Mouse (Mus musculus) heart, postnatal 0 days (tissue): Measurements from ENCODE around the gene Opn4. TPM values are rescaled to one million over a fixed set of nuclear protein-coding genes. Genes with fewer than 3 reads are reported as not detected.

ENCODE experiments used
- ATAC-seq: fragments of 200-750 bp; cut with Nextera tagmentation; 2 replicates; pipeline ENCODE4 v1.8.0; 2017; ENCODE audit warnings: low read depth, moderate number of reproducible peaks, moderate library complexity; ENCODE audit not compliant: insufficient read depth
- DNase-seq: peaks from one replicate; pipeline ENCODE4 v3.0.0-alpha.2; 2016; ENCODE audit warnings: low spot score
- H3K27ac ChIP-seq: fragments of 300-500 bp; sonication (generic); 2 replicates; pipeline ENCODE4 v1.5.1; 2014; ENCODE audit warnings: low read depth, mild to moderate bottlenecking
- H3K27me3 ChIP-seq: fragments of 300-500 bp; sonication (generic); 2 replicates; pipeline ENCODE4 v1.6.1; 2014; ENCODE audit warnings: low read length, mixed read lengths; ENCODE audit not compliant: control insufficient read depth, insufficient read depth
- H3K36me3 ChIP-seq: fragments of 300-500 bp; sonication (generic); replicated peaks from 2 replicates; pipeline ENCODE4 v1.6.1; 2014; ENCODE audit warnings: low read length, mixed read lengths; ENCODE audit not compliant: control insufficient read depth, insufficient read depth
- H3K4me1 ChIP-seq: fragments of 300-500 bp; sonication (generic); 2 replicates; pipeline ENCODE4 v1.6.1; 2014; ENCODE audit warnings: antibody characterized with exemption; ENCODE audit not compliant: control insufficient read depth, insufficient read depth
- H3K4me2 ChIP-seq: fragments of 300-500 bp; sonication (generic); 2 replicates; pipeline ENCODE4 v1.6.1; 2014; ENCODE audit warnings: low read depth, mild to moderate bottlenecking, low read length, moderate library complexity
- H3K4me3 ChIP-seq: fragments of 300-500 bp; sonication (generic); 2 replicates; pipeline ENCODE4 v1.5.1; 2014; ENCODE audit warnings: low read depth, low read length
- H3K9ac ChIP-seq: fragments of 300-500 bp; sonication (generic); replicated peaks from 2 replicates; pipeline ENCODE4 v1.6.1; 2014; ENCODE audit warnings: low read depth, low read length, mixed read lengths
- H3K9me3 ChIP-seq: fragments of 300-500 bp; sonication (generic); replicated peaks from 2 replicates; pipeline ENCODE4 v1.6.1; 2016; ENCODE audit warnings: low read length; ENCODE audit not compliant: control insufficient read depth
- CTCF ChIP-seq: IDR thresholded peaks from 2 replicates; pipeline ENCODE4 v1.5.1; 2016; ENCODE audit warnings: antibody characterized with exemption, control low read depth, low read depth
- EP300 ChIP-seq: IDR thresholded peaks from 2 replicates; pipeline ENCODE4 v1.6.1; 2016; ENCODE audit warnings: antibody characterized with exemption, low read depth
- WGBS: fragments of 180-500 bp; shearing (Covaris S2); extraction: QIAGEN DNeasy Blood & Tissue Kit; methylation state at CpG from one replicate; pipeline ENCODE4 v1.1.7; 2014; 5-methylcytosine and 5-hydroxymethylcytosine counted together
- polyA plus RNA-seq: library from polyadenylated mRNA; unstranded; fragments of >200 nt; fragmentation: Nextera tagmentation; extraction: Ambion mirVana; gene quantifications from 2 replicates; pipeline ENCODE4 v1.2.1, GENCODE M21; 2015
- total RNA-seq: library from RNA; depleted of rRNA; stranded (reverse); fragments of >200 nt; gene quantifications from 2 replicates; pipeline ENCODE4 v1.2.3, GENCODE M21; 2014; ENCODE audit warnings: low replicate concordance

The Opn4 gene
- total and polyA plus RNA-seq, 2 experiments from 2014 or later, result 8.4 to 8.6 TPM

- no peak for DNase-seq
- Histone ChIP-seq H3K36me3 (no peaks in the 10 kb centered on the region), H3K27ac (no peak overlapping the region), H3K27me3 (no peaks in the 10 kb centered on the region), H3K4me2 (no peak overlapping the region), H3K4me1 (no peaks in the 10 kb centered on the region), H3K9ac (no peak overlapping the region), H3K4me3 (no peak overlapping the region), H3K9me3 (no peaks in the 10 kb centered on the region)
- 62% methylated on average over 10 of the region's 10 CpGs for WGBS
- no peak for ATAC-seq
- no peak for TF ChIP-seq CTCF
- TF ChIP-seq EP300, result no peak
Measured at GRCm38 (mm10) chr14:34632722-34633448, 32.9 kb upstream of the Opn4 start.

- H3K27me3 ChIP-seq, result no peaks in the 10 kb centered on the region
- H3K9ac ChIP-seq, result no peak overlapping the region
- WGBS, result 65% methylated on average over 7 of the region's 7 CpGs
- no peak overlapping the region for H3K4me2 ChIP-seq
- H3K27ac ChIP-seq, result no peak overlapping the region
- H3K9me3 ChIP-seq, result no peaks in the 10 kb centered on the region
- ATAC-seq, result no peak
- H3K36me3 ChIP-seq, result no peaks in the 10 kb centered on the region
- no peaks in the 10 kb centered on the region for H3K4me1 ChIP-seq
- TF ChIP-seq CTCF (no peak), EP300 (no peak)
- no peak for DNase-seq
- H3K4me3 ChIP-seq, result no peak overlapping the region
Measured at GRCm38 (mm10) chr14:34626824-34627223, 26.9 kb upstream of the Opn4 start.

GRCm38 (mm10) chr14:34623531-34624210 is 23.7 kb upstream of the Opn4 start:
- Histone ChIP-seq H3K4me2 (no peak overlapping the region), H3K36me3 (no peaks in the 10 kb centered on the region), H3K4me3 (no peak overlapping the region), H3K27ac (no peak overlapping the region), H3K9ac (no peak overlapping the region), H3K27me3 (no peaks in the 10 kb centered on the region), H3K9me3 (no peaks in the 10 kb centered on the region), H3K4me1 (no peaks in the 10 kb centered on the region)
- TF ChIP-seq EP300 (no peak), CTCF (no peak)
- ATAC-seq (no peak), DNase-seq (no peak)
- 31% methylated on average over 16 of the region's 16 CpGs for WGBS

- H3K9ac ChIP-seq, result no peak overlapping the region
- TF ChIP-seq CTCF (no peak), EP300 (no peak)
- no peak for ATAC-seq
- no peak for DNase-seq
- no peak overlapping the region for H3K27ac ChIP-seq
- no peaks in the 10 kb centered on the region for H3K4me1 ChIP-seq
- no peak overlapping the region for H3K4me2 ChIP-seq
- 71% methylated on average over 5 of the region's 5 CpGs for WGBS
- no peaks in the 10 kb centered on the region for H3K36me3 ChIP-seq
- H3K4me3 ChIP-seq, result no peak overlapping the region
- no peaks in the 10 kb centered on the region for H3K27me3 ChIP-seq
- no peaks in the 10 kb centered on the region for H3K9me3 ChIP-seq
Measured at GRCm38 (mm10) chr14:34623074-34623473, 23.1 kb upstream of the Opn4 start.

DNA sequence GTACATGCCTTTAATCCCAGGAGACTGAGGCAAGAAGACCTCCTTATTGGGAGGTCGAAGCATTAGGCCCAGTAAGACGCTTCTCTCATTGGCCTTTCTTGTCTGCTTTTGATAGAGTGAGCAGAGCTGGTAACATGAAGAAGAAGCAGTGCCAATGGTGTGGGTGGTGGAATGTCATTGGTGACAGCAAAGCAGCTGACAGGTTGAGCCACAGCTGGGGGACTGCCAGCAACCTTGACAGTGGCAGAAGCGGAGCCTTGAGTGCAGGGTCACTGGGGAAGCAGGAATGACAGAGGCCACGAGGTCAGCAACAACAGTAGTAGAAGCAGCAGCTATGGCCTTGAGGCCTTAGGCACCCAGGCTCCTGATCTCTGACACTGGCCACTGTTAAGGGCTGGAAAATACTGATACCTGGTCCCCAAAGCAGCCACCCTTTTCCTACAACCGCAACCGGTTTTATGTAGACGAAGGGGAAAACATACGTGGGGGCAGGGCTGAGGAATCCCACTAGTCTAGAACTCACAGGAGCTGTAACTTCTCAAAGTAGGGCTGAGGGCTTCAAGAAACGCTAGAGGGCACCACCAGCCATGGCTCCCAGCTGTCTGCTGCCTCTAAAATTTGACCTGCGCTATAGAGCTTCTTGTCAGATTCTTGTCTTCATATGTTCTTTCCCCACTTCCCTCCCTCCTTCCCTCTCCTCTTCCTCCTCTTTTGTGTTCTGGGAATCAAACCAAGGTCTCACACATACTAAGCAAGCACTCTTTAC is 20.9 kb upstream of the Opn4 start:
- Histone ChIP-seq H3K4me1 (no peaks in the 10 kb centered on the region), H3K4me2 (no peak overlapping the region), H3K9me3 (no peaks in the 10 kb centered on the region), H3K27me3 (0 out of 2 replicates have a peak, but pooled peaks cover 6% of the 10 kb centered on the region), H3K36me3 (no peaks in the 10 kb centered on the region), H3K27ac (peak overlapping the region; percentile 34; the same call in 1 of the 2 replicates), H3K4me3 (no peak overlapping the region), H3K9ac (no peak overlapping the region)
- ATAC-seq, result peak; percentile 65
- TF ChIP-seq CTCF, result peak; percentile 58
- TF ChIP-seq EP300, result no peak
- DNase-seq, result peak; percentile 37
- 20% methylated on average over 10 of the region's 10 CpGs for WGBS
